Mouse (Mus musculus): ENCODE measurements at regions not wholly inside any gene's neighbourhood (a gene's known extent, or its start where the extent isn't known, plus 50 kb on each side); places are given as distances from the start of the nearest gene placed in this dataset.

DNA sequence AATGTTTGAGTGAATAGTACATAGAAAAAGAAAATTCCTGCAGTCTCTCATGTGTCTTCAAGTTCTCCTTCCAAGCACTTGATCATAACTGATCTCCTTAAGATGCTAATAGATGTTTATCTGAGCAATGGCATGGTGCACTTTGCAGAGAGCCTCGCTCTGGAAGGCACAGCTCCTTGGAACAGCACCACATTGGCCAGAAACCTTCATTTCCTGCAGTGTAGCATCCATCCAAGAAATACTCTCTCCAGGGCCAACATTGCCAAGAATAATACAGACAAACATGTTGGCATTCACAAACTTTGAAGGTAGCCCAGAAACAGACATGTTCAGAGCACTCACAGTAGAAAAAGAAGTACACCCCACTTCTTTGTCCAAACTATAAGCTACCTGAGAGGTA, 623.7 kb downstream of the 1700064H15Rik start:
- no peak overlapping the region for H3K27ac ChIP-seq
- 53% methylated on average over 1 of the region's 1 CpGs for WGBS
- H3K4me3 ChIP-seq = no peak overlapping the region

DNA sequence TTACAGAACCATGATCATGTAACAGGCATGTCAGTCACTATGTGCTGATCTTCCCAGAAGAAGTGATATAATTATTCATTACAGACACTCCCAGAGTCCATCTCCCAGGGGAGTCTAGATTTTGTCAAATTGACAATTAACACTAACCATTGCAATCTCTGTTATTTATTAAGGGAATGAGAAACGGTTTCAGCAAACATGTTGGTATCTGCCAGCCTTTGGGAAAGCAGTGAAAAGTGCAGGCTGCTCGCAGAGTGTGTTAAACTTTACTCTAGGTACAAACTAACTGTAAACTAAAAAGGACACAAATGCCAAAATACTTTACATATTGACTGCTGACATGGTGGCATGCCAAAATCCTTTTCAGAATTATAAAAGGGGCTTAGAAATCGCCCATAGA, 583.9 kb downstream of the 1700064H15Rik start:
- H3K9me3 ChIP-seq = no peaks in the 10 kb centered on the region
- no peak for ATAC-seq (ENCODE audit: insufficient number of reproducible peaks, low FRiP score, low TSS enrichment, low read depth)
- no peak overlapping the region for H3K4me3 ChIP-seq
- H3K27me3 ChIP-seq = no peaks in the 10 kb centered on the region
- no peak overlapping the region for H3K4me2 ChIP-seq
- 50% methylated on average over 3 of the region's 3 CpGs for WGBS
- H3K27ac ChIP-seq = no peak overlapping the region
- no peak overlapping the region for H3K9ac ChIP-seq
- H3K4me1 ChIP-seq = no peaks in the 10 kb centered on the region
- no peaks in the 10 kb centered on the region for H3K36me3 ChIP-seq

More for the DNA sequence above, 623.7 kb downstream of the 1700064H15Rik start:
- H3K4me2 ChIP-seq = no peak overlapping the region
- H3K9ac ChIP-seq = no peak overlapping the region
- H3K36me3 ChIP-seq = no peaks in the 10 kb centered on the region
- ATAC-seq (ENCODE audit: insufficient number of reproducible peaks, low FRiP score, low TSS enrichment, low read depth) = no peak
- H3K4me1 ChIP-seq = no peaks in the 10 kb centered on the region
- H3K27me3 ChIP-seq = no peaks in the 10 kb centered on the region
- no peaks in the 10 kb centered on the region for H3K9me3 ChIP-seq

DNA sequence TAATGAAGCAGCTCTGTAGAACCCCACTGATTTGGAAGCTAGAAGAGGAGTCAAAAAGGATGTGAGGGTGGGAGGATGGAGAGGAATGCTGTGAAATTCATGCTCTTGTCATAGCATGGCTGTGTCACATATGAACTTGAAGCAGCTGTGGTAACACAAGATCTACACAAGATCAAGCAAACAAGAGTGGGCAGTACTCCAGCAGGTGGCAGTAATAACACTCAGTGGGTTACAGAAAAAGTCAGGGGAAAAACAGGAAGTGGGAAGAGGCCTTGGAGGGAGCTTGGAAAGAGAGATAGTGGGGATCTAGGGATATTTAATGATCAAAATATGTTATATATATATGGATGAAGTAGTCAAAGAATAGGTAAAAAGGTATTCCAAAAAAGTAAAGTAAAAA, 582.5 kb downstream of the 1700064H15Rik start:
- H3K36me3 ChIP-seq = no peaks in the 10 kb centered on the region
- no peak overlapping the region for H3K4me2 ChIP-seq
- no peaks in the 10 kb centered on the region for H3K4me1 ChIP-seq
- H3K27ac ChIP-seq = no peak overlapping the region
- no peak for ATAC-seq (ENCODE audit: insufficient number of reproducible peaks, low FRiP score, low TSS enrichment, low read depth)
- H3K4me3 ChIP-seq = no peak overlapping the region
- no peak overlapping the region for H3K9ac ChIP-seq
- no peaks in the 10 kb centered on the region for H3K27me3 ChIP-seq
- H3K9me3 ChIP-seq = no peaks in the 10 kb centered on the region

DNA sequence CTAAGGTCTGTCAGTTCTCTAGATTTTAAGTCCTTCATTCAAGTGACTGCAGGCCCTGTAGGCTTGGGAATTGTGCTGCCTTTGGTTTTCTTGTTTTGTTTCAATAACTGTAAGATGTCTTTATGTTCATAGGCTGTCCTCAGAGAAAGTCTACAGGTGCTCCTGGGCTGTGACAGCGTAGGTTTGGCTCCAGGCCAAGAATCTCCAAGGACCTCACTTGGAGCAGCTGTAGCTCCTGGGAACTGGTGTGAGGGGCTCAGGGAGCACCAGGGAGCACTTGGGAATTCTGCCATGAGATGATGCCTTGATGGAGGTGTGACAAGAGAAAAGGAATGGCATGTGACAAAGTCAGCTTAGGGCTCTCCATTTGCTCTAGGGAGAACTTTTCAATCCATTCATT, 581.9 kb downstream of the 1700064H15Rik start:
- ATAC-seq (ENCODE audit: insufficient number of reproducible peaks, low FRiP score, low TSS enrichment, low read depth) = no peak
- Histone ChIP-seq H3K9ac (no peak overlapping the region), H3K4me1 (no peaks in the 10 kb centered on the region), H3K27ac (no peak overlapping the region), H3K9me3 (no peaks in the 10 kb centered on the region), H3K4me3 (no peak overlapping the region), H3K4me2 (no peak overlapping the region), H3K36me3 (no peaks in the 10 kb centered on the region), H3K27me3 (no peaks in the 10 kb centered on the region)
- 41% methylated on average over 1 of the region's 1 CpGs for WGBS

DNA sequence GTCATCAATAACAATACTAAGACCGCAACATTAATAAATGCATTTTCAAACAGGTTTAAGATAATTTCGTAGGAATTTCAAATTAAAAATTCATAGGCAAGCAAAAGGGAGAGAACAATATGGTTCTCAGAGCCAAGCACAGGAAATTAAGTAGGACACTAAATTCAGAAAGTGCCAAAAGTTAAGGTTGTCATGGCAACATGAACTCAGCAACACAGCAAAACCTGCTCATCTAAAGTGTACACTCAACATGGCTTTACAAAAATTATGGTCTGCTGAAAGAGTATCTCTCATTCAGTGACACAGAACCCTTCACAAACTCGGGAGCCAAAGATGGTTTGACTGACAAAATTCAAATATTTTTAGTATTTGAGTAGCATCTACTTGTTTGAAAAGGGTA, 572.5 kb downstream of the 1700064H15Rik start:
- H3K36me3 ChIP-seq = no peaks in the 10 kb centered on the region
- H3K4me3 ChIP-seq = no peak overlapping the region
- H3K27me3 ChIP-seq = no peaks in the 10 kb centered on the region
- no peaks in the 10 kb centered on the region for H3K9me3 ChIP-seq
- no peak overlapping the region for H3K27ac ChIP-seq
- ATAC-seq (ENCODE audit: insufficient number of reproducible peaks, low FRiP score, low TSS enrichment, low read depth) = no peak
- H3K4me1 ChIP-seq = no peaks in the 10 kb centered on the region
- WGBS = 73% methylated on average over 3 of the region's 3 CpGs
- H3K4me2 ChIP-seq = no peak overlapping the region
- H3K9ac ChIP-seq = no peak overlapping the region

DNA sequence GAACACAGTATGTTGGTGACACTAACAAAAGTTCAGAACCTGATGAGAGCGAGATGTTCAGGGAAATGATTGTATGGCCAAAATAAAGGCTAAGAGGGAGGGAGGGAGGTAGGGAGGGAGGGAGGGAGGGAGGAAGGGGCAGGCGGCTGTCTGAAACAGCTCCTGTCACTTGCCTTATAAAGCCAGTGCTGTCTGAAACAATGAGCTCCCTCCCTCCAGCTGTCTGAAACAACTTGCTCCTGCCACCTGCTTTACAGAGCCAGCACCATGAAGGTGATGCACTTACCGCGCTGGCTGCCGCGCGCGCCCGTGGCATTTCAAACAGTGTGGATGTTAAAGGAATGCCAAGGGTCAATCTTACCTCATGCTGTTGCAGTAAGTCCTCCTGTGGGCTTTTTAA, 571.9 kb downstream of the 1700064H15Rik start:
- no peaks in the 10 kb centered on the region for H3K9me3 ChIP-seq
- no peaks in the 10 kb centered on the region for H3K36me3 ChIP-seq
- no peak for ATAC-seq (ENCODE audit: insufficient number of reproducible peaks, low FRiP score, low TSS enrichment, low read depth)
- no peaks in the 10 kb centered on the region for H3K4me1 ChIP-seq
- H3K27ac ChIP-seq = no peak overlapping the region
- no peak overlapping the region for H3K9ac ChIP-seq
- no peak overlapping the region for H3K4me2 ChIP-seq
- no peak overlapping the region for H3K4me3 ChIP-seq
- H3K27me3 ChIP-seq = no peaks in the 10 kb centered on the region
- WGBS = 22% methylated on average over 9 of the region's 9 CpGs

DNA sequence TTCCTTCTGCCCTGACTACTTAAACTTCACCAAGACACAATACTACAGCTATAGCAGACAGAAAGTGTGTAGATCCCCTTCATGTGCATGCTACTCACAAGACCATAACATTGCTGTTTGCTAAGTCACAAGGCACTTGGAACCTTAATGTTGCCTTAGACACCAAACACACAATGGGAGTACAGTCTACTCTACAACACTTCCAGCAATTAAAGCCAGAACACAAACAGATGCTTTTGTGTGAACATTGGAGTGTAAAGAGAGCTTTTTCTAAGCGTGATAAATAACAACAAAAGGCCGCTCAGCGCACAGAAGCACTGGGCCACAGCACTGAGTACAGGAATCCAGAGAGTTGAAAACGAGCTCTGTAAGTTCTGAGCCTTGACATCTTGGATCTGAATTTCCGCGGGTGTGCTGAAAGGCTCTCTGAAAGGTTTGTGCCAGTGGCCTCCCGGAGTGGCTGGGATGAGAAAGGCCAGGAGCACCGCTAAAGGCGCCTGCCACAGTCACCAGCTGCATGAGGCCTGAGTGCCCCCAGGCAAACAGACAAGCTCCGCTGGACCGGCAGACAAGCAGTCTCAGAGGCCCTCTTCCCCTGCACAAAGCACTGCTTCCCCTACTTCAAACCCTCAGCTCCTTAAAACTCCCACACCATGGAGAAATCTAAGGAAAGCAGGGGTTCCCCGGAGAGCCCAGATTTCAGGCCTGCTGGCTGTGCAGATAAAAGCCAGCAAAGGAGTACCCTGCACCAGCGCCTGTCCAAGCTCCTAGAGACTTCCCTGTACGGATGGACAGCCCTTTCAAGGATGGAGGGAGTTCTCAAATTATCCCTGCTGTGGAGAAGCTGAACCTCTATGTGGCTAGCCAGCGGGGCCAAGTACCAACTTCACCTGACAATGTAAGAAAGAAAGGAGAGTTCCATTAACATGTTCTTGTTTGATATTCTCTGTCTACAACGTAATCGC, 568.3 kb downstream of the 1700064H15Rik start:
- no peak overlapping the region for H3K4me3 ChIP-seq
- no peaks in the 10 kb centered on the region for H3K27me3 ChIP-seq
- 41% methylated on average over 17 of the region's 17 CpGs for WGBS
- no peak overlapping the region for H3K27ac ChIP-seq
- no peaks in the 10 kb centered on the region for H3K4me1 ChIP-seq
- no peaks in the 10 kb centered on the region for H3K9me3 ChIP-seq
- H3K4me2 ChIP-seq = no peak overlapping the region
- H3K36me3 ChIP-seq = no peaks in the 10 kb centered on the region
- no peak overlapping the region for H3K9ac ChIP-seq
- ATAC-seq (ENCODE audit: insufficient number of reproducible peaks, low FRiP score, low TSS enrichment, low read depth) = no peak

DNA sequence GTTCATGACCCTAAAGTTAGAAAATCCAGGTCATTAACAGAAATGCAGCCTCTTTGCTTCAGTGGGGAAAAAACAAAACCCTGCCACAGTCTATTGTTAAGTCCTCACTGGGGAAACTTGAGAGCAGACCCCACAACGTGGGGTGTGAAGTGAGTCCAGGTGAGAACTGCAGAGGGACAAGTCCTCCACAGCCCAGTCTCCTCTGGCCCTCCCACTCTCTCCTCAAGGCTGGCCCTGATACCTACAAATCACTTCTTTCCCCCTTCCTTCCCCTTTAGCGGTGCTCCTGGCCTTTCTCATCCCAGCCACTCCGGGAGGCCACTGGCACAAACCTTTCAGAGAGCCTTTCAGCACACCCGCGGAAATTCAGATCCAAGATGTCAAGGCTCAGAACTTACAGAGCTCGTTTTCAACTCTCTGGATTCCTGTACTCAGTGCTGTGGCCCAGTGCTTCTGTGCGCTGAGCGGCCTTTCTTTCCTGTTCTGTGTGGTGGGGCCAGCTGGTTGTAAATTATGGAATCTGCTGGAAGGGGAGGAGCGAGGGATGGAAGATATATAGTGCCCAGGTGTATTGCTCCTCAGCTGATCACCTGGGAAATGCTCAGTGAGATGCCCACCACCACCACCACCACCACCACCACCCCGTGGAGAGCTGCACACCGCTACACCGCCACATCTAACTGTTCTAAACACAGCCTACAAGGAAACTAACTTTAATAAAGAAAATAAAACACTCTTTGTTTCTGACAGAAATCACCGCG, 566.8 kb downstream of the 1700064H15Rik start:
- ATAC-seq (ENCODE audit: insufficient number of reproducible peaks, low FRiP score, low TSS enrichment, low read depth) = no peak

DNA sequence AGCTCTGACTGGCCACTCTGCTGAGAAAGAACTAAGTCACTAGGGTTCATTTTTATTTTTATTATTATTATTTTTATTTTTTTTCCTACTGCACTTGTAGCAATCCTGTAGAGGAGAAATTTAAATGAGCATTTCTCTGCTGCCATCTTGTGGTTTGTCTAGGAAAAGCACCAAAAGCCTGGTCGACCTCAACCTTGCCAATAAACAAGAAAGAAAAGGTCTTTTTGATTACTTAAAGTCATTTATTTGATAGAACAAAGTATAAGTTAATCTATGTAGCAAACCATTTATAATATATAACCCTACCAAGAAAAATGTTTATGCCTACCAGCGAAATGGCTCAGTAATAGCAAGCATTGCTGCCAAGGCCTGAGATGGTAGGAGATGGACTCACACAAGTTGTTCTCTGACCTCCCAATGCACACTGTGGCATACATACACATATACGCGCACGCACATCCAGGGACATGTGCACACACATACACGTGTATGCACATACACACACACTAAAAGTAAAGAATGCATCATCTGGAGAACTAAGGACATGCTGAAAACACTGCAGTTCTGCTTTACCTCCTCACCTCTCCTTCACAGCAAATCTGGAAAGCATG, 566.1 kb downstream of the 1700064H15Rik start:
- H3K9me3 ChIP-seq = no peaks in the 10 kb centered on the region
- no peak overlapping the region for H3K9ac ChIP-seq
- no peak overlapping the region for H3K4me2 ChIP-seq
- H3K27me3 ChIP-seq = no peaks in the 10 kb centered on the region
- no peak overlapping the region for H3K27ac ChIP-seq
- ATAC-seq (ENCODE audit: insufficient number of reproducible peaks, low FRiP score, low TSS enrichment, low read depth) = no peak
- no peaks in the 10 kb centered on the region for H3K4me1 ChIP-seq
- no peaks in the 10 kb centered on the region for H3K36me3 ChIP-seq
- no peak overlapping the region for H3K4me3 ChIP-seq
- 44% methylated on average over 6 of the region's 6 CpGs for WGBS

More for the DNA sequence above, 566.8 kb downstream of the 1700064H15Rik start:
- 34% methylated on average over 14 of the region's 14 CpGs for WGBS
- H3K4me2 ChIP-seq = no peak overlapping the region
- no peaks in the 10 kb centered on the region for H3K36me3 ChIP-seq
- no peak overlapping the region for H3K9ac ChIP-seq
- no peaks in the 10 kb centered on the region for H3K27me3 ChIP-seq
- H3K4me1 ChIP-seq = no peaks in the 10 kb centered on the region
- H3K27ac ChIP-seq = no peak overlapping the region
- no peak overlapping the region for H3K4me3 ChIP-seq
- H3K9me3 ChIP-seq = no peaks in the 10 kb centered on the region

DNA sequence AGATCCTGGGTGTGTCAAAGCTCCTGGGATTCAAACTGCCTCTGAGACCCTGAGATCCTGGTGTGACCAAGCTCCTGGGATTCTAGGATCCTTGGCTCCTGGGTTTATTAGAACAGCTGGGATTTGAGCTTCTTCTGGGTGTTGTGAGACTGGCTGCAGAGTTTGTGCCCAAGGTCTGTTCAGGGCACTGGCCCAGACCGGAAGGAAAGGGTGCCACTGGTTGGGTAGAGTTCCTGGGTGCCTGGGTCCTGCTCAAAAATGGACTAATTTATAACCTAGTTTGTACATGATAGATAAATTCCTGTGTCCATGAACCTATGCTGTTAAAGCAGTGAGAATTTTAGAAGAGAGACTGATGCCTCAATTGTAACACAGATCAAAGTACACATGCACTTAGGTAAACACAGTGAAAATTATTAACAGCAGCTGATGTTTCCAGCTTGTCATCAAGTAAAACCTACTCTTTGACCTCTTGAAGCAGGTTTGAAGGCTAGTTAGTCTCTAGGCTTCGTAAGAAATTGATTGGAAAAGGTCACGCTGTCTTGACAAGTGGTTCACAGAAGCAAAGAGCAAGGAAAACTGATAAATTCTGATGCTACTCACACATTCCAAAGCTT, 561.2 kb downstream of the 1700064H15Rik start:
- WGBS = 79% methylated on average over 3 of the region's 3 CpGs
- H3K4me3 ChIP-seq = no peak overlapping the region
- H3K9ac ChIP-seq = no peak overlapping the region
- no peaks in the 10 kb centered on the region for H3K4me1 ChIP-seq
- ATAC-seq (ENCODE audit: insufficient number of reproducible peaks, low FRiP score, low TSS enrichment, low read depth) = no peak
- no peaks in the 10 kb centered on the region for H3K27me3 ChIP-seq
- H3K4me2 ChIP-seq = no peak overlapping the region
- H3K36me3 ChIP-seq = no peaks in the 10 kb centered on the region
- H3K9me3 ChIP-seq = no peaks in the 10 kb centered on the region
- H3K27ac ChIP-seq = no peak overlapping the region

Data from limb, embryonic 15.5 days (tissue).